Mouse (Mus musculus) T-helper 1 cell (primary cell): ENCODE measurements around the gene Slc25a22.
"Not testable (repeated sequence)": the region's sequence is repeated elsewhere in the genome, so short reads cannot be mapped to it uniquely, and the experiment has no call there.

ENCODE experiments used
- in situ Hi-C: fragments of 300-600 bp; cut with MboI, MseI; formaldehyde crosslinking; loops from one replicate; pipeline ENCODE4 v1.15.1; 2025; ENCODE audit warnings: high pct_unique_total_duplicates

Gene Slc25a22

GRCm38 (mm10) chr7:141460001-141460390 lies 22.3 kb upstream of the Slc25a22 start:
- in situ Hi-C loops, result no loop called here

- in situ Hi-C loops, result no loop called here
Measured at GRCm38 (mm10) chr7:141459301-141459711, 21.6 kb upstream of the Slc25a22 start.

DNA sequence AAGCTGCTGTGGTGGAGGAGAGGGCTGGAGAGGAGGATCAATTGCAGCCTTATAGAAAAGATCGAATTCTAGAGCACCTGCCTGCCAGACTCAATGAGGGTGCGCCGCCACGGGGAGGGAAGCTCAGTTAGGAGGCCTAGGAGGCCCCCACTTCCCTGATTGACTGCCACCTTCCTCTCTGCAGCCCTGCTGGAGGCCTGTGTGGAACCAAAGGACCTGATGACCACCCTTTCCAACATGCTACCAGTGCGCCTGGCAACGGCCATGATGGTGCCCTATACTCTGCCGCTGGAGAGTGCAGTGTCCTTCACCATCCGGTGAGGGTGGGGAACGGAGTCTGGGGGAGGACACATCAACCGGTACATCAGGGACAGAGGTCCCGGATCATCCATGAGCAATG lies 21.0 kb upstream of the Slc25a22 start:
- in situ Hi-C loops, result no loop called here

- in situ Hi-C loops, result no loop called here
Measured at GRCm38 (mm10) chr7:141457986-141458660, 20.4 kb upstream of the Slc25a22 start.

DNA sequence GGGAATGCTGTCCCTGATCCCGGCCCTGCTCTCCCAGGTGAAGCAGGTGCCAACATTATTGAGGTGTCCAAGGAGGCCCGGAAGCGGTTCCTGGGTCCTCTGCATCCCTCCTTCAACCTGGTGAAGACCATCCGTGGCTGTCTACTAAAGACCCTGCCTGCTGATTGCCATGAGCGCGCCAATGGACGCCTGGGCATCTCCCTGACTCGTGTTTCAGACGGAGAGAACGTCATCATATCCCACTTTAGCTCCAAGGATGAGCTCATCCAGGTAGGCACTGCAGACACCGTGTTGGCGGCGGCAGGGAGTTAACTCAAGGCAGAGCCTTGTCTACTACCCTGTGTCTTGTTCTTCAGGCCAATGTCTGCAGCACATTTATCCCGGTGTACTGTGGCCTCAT lies 19.5 kb upstream of the Slc25a22 start:
- in situ Hi-C loops, result no loop called here

DNA sequence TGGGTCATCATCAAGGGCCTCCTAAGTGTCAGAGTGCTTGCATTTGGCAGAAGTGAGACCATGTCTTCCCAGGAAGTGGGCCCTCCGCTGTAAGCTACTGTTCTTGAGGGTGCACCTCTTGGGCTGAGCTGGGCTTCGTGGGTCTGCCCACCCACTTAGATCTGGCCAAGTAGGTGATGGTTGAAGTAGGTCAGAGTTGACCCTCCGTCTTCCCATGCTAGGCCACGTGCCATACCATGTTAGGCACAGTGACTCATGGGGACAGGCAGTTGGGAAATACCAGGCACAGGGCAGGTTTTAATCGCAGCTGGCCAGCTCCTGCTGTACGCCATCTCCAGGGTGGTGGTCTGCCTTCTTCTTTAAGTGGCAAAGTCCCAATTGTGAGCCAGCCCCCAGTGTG lies 19.0 kb upstream of the Slc25a22 start:
- in situ Hi-C loops, result no loop called here

DNA sequence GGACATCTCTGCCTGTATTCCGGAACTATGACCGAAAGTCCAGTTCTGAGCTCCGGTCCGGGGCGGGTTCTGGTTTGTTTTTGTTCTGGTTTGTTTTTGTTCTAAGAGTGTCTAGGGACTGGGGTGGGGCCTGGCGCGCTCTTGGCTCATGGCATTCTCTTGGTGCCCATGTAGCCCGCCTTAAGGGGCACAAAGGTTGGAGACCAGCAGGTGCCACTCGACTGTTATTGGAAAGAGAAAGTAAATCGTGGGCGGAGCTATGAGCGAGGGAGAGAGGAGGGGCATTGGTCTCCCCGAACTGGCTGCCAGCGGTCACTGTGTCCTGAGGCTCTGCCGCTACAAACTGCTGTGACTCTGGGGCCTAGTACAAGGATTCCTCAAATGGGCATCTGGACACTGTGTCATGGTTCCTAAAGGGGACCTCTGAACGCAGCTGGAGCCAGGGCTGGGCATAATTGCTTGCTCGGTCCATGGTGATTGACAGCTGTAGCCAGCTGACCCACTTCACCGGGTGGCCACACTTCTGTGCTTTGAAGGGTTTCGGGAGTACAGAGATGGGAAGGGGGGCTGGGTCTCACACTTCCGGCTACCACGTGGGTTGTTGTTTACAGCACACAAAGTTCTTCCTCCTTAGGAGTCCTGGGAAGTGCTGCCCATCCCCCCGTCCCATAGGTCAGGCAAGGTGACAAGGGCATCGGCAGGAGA lies 18.1 kb upstream of the Slc25a22 start:
- in situ Hi-C loops, result no loop called here

DNA sequence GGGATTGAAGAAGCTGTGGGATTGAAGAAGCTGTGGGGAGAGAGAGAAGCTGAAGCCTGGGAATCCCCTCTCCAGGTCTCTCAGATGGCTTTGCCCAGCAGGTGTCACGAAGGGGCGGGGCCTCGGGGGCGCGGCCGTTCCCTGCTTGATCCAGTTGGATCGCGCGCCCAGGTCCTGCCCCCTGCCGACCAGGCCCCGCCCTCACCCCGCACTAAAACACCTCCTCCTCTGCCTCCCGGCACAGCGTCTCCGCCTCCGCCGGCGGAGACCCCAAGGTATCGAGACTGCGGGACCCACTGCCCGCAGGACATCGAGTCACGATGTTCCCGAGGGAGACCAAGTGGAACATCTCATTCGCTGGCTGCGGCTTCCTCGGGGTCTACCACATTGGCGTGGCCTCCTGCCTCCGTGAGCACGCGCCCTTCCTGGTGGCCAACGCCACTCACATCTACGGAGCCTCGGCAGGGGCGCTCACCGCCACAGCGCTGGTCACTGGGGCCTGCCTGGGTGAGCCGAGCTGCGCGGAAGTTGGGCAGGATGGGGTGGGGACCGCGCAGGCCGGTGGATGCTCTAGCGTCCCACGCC lies 17.4 kb upstream of the Slc25a22 start, which contains the start of gene Pnpla2:
Pnpla2 (plus strand) TSS at position 232 of the 585 bp plus-strand sequence.
- in situ Hi-C loops, result loop anchor here (5.0 kb wide), 1 partner anchor 43 kb away; the partner anchor contains the start of gene Gatd1

- in situ Hi-C loops, result loop anchor here (5.0 kb wide), 1 partner anchor 41 kb away; the partner anchor contains the start of gene Gatd1
Measured at GRCm38 (mm10) chr7:141453636-141454035, 15.9 kb upstream of the Slc25a22 start.

DNA sequence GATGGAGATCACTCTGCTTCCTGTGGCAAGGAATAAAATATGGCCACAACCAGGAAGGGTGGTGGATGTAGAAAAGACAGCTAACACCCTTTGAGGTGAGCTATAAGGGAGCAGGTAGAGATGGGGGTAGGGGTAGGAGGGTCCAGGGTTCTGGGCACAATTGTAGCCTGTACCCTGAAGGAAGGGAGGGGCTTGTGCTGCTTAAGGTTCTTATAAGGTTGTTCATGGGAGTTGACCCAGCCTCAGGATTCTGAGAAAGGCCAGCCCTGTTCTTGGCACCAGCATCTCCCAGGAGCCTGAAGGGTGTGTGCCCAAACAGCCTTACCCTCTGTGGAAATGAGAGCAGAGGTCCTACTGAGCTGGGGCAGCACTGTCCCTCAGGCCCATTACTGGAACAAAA lies 14.2 kb upstream of the Slc25a22 start:
- in situ Hi-C loops, result loop anchor here (5.0 kb wide), 1 partner anchor 40 kb away; the partner anchor contains the start of gene Gatd1

DNA sequence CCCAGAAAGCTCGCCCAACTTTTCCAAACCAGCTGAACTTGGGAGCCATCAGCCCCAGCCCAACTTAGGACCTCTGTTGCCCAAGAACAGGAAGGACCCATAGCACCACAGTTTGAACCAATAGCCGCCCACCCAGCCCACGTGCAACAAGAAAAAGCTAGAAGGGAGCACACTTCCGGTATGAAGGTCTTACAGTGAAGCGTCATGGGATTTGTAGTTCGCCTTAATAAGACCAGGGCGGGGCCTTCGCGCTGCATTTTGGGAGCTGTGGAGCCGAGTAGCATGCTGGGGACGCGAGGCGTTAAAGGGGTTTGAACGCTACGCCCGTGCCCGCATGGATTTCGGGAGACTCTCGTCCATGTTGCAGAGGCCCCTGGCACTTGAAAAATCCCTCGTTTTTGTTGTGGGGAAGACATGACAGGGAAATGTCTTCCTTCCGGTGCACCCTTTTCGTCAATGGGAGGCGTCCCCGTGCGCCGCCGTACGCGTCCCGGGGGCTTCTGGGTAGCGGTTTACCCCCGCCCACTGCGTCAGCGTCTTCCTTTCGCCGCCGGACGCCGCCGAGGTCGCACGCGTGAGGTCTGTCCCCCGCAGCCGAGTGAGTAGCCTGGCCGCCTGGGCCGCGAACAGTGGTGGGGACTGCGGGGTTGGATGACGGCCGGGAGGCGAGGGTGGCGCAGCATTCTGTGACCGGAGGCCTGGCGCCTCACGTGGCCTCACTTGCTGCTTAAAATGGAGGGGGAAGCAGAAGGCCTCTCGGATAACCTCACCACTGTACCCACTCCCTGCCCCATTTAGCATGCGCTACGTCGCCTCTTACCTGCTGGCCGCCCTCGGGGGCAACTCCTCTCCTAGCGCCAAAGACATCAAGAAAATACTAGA lies 9.7 kb upstream of the Slc25a22 start, which contains the start of gene Rplp2:
Rplp2 (plus strand) TSS at position 261 of the 882 bp plus-strand sequence.
- in situ Hi-C loops, result no loop called here

DNA sequence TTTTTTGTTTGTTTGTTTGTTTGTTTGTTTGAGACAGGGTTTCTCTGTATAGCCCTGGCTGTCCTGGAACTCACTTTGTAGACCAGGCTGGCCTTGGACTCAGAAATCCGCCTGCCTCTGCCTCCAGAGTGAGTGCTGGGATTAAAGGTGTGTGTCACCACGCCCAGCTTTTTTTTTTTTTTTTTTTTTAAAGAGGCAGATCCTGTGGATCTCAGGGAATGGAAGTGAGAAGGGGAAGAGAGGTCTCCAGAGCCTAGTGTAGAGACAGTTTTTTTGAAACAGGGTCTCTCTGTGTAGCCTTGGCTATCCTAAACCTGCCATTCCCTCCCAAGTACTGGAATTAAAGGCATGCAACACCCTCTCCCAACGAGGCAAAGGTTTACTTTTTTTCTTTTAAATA lies 8.7 kb upstream of the Slc25a22 start:
- in situ Hi-C loops, result not testable (repeated sequence)

DNA sequence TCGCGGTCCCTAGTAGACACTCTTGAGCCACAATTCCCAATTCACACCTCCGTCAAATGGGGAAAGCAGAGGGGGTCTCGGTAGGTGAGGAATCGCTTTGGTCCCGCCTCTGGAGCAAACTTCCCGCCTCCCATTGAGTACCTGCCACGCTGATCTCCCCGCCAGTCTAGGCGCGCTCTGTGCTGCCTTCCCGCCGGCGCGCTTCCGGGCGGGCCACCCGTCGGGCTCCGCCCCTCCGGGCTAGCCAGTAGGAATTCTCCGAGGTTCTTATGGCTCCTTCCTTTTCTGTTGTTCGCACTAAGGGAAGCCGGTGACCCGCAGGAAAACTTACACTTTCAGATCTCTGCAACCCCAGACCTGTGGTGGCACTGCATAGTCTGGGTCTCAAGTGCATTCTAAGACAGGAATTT lies 6.1 kb upstream of the Slc25a22 start, which contains the start of gene Pidd1:
Pidd1 (minus strand) TSS at position 198 of the 410 bp plus-strand sequence.
- in situ Hi-C loops, result no loop called here

- in situ Hi-C loops, result no loop called here
Measured at GRCm38 (mm10) chr7:141443081-141443821, 5.6 kb upstream of the Slc25a22 start.

DNA sequence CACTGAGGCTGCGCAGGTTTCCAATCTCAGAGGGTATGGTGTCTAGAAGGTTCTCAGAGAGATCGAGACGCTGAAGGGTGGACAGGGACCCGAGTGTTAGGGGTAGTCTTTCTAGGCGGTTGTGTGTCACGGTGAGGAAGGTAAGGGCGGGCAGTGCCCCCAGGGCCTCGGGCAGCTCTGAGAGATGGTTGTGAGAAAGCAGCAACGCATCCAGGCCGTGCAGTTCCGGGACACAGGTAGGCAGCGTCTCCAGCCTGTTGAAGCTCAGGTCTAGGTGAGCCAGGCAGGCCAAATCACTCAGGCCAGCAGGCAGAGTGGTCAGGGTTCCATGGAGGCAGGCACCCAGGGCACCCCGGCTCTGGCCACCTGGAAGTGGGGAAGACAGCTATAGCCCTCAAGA lies 4.5 kb upstream of the Slc25a22 start:
- in situ Hi-C loops, result no loop called here

- in situ Hi-C loops, result no loop called here
Measured at GRCm38 (mm10) chr7:141441460-141441859, 3.8 kb upstream of the Slc25a22 start.

DNA sequence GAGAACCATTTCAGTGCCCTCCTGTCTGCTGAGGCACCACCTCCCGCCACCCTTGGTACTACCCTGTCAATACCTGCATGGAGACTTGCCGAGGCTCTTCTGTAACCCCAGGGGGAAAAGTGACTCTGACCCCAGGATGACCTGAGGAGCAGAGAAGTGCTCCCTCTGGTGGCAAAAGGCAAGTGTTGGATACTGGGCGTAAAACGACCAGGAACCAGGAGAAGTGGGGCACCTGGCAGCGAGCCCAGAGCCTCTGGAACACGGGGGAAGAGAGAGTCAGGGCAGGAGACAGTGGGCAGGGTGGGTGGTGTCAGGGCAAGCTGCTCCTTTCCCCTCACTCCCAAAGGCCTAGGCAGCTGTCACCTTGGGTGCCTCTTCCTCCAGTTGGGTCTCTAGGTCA lies 2.9 kb upstream of the Slc25a22 start:
- in situ Hi-C loops, result no loop called here

GRCm38 (mm10) chr7:141439811-141440210 lies 2.1 kb upstream of the Slc25a22 start:
- in situ Hi-C loops, result no loop called here

DNA sequence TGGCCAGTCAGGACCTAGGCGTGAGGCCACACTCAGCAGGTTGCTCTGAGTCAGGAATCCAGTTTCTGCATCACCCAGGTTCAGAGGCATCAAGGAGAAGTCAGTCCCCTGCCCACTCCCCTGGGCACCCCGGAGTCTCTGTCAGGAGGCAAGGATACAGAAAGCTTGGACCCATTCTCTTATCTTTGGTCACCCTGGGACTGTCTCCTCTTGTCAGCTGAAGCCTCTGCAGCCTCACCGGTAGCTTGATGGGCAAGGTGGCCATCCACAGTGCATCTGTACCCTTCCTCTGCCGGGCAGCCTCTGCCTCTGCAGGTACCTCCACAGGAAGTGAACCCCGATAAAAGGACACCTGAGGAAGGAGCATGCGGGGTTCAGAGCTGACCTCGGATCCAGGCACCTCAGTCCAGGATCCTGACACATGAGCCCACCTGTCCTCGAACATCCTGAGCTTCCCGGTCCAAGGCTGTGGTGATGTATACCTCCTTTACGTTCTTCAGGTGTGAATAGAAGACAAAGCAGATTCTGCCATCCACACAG lies 1.5 kb upstream of the Slc25a22 start:
- in situ Hi-C loops, result no loop called here

DNA sequence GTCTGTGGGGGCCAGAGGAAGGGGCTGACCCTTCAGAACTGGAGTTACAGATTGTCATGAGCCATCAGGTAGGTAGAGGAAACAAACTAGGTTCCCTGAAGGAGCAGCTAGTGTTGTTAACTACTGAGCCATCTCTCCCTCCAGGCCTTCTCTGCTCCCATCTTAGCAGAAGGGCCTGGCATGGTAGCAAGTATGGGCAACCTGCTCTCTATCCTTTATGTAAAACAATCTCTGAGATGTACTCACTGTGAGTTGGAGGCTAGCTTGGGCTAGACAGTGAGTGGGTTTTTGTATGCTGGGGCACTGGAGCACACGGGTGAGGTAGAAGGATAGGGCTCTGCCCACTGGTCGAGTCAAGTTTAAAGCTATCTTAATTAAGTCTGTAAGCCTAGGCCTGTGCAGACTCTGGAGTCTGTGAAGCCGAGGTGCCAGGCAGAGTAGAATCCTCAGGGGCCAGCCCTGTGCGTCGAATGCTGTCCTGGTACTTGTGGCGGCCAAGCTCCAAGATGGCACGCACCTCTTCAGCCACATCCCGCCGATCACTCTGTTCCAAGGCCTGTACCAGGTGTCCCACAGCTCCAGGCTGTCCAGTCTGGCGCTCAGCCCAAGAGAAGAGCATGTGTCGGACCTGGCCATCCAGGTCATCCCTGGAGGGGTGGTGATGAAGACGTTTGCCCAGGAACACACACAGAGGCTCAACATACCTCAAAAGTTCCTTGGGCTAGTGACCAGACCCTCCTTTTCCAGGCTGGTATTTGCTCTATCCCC lies 693 bp upstream of the Slc25a22 start:
- in situ Hi-C loops, result no loop called here
